Mouse (Mus musculus): ENCODE measurements around the gene Nipsnap2.

GRCm38 (mm10) chr5:129780131-129780530 is 55.3 kb downstream of the Nipsnap2 start:
- no peak for TF ChIP-seq CTCF (IDR thresholded peaks at IDR 0.05)
- no peak for TF ChIP-seq EP300 (IDR thresholded peaks at IDR 0.05)
